Mouse (Mus musculus) R1 (cell line): Measurements from ENCODE around the gene Pglyrp2.

ENCODE experiments used
- DNase-seq: peaks from one replicate; pipeline ENCODE4 v3.0.0-alpha.2; 2018; ENCODE audit warnings: low read depth, low spot score

Gene Pglyrp2

GRCm38 (mm10) chr17:32402011-32402778, 21.8 kb downstream of the Pglyrp2 start:
- DNase-seq, result no peak

GRCm38 (mm10) chr17:32396266-32396665, 27.7 kb downstream of the Pglyrp2 start:
- DNase-seq, result peak; percentile 62

- DNase-seq, result no peak
These were observed 30.0 kb downstream of the Pglyrp2 start for GRCm38 (mm10) chr17:32393944-32394343.

- DNase-seq, result peak; percentile 91
These were observed 34.8 kb downstream of the Pglyrp2 start, which contains the start of gene Wiz for GRCm38 (mm10) chr17:32389101-32389659. TSS of gene Wiz (minus strand) at chr17:32389439.

- peak; percentile 16 for DNase-seq
These were observed 35.4 kb downstream of the Pglyrp2 start for GRCm38 (mm10) chr17:32388370-32389100.

- DNase-seq, result no peak
These were observed 36.0 kb downstream of the Pglyrp2 start for GRCm38 (mm10) chr17:32387986-32388369.

- DNase-seq, result peak; percentile 71
These were observed 37.1 kb downstream of the Pglyrp2 start for GRCm38 (mm10) chr17:32386659-32387432.

- no peak for DNase-seq
These were observed 40.3 kb downstream of the Pglyrp2 start for GRCm38 (mm10) chr17:32383661-32384060.

GRCm38 (mm10) chr17:32382576-32382975, 41.4 kb downstream of the Pglyrp2 start:
- DNase-seq, result no peak

GRCm38 (mm10) chr17:32378786-32379185, 45.2 kb downstream of the Pglyrp2 start:
- DNase-seq, result no peak

- no peak for DNase-seq
These were observed 46.8 kb downstream of the Pglyrp2 start for GRCm38 (mm10) chr17:32377137-32377536.

GRCm38 (mm10) chr17:32376475-32376874, 47.5 kb downstream of the Pglyrp2 start:
- DNase-seq, result no peak

- DNase-seq, result no peak
These were observed 54.9 kb downstream of the Pglyrp2 start for GRCm38 (mm10) chr17:32368991-32369578.

GRCm38 (mm10) chr17:32367706-32368105, 56.3 kb downstream of the Pglyrp2 start:
- DNase-seq, result no peak

- DNase-seq, result no peak
These were observed 58.7 kb downstream of the Pglyrp2 start for GRCm38 (mm10) chr17:32365296-32365695.

GRCm38 (mm10) chr17:32364850-32365249, 59.1 kb downstream of the Pglyrp2 start:
- peak; percentile 43 for DNase-seq

GRCm38 (mm10) chr17:32364331-32364730, 59.6 kb downstream of the Pglyrp2 start:
- peak; percentile 90 for DNase-seq

GRCm38 (mm10) chr17:32363821-32364301, 60.1 kb downstream of the Pglyrp2 start:
- DNase-seq, result peak; percentile 52

GRCm38 (mm10) chr17:32362686-32363085, 61.3 kb downstream of the Pglyrp2 start:
- DNase-seq, result no peak
